Mouse (Mus musculus): ENCODE data around the gene Etnk2.

- TF ChIP-seq POLR2A (IDR thresholded peaks at IDR 0.05; ENCODE audit: low read depth, low read length) (no peak), CTCF (conservative IDR thresholded peaks at IDR 0.05; ENCODE audit: insufficient read depth, insufficient read length, low read depth, low read length) (no peak; the same call in 1 of the 2 replicates)
These were observed 46.8 kb upstream of the Etnk2 start for GRCm38 (mm10) chr1:133316577-133316976.

Data from kidney, adult 2 months (tissue).